Mouse (Mus musculus) thymus, adult 2 months (tissue): Measurements from ENCODE around the gene Ifnz. TPM values are rescaled to one million over a fixed set of nuclear protein-coding genes. Genes with fewer than 3 reads are reported as not detected.
"Not testable (repeated sequence)": the region's sequence is repeated elsewhere in the genome, so short reads cannot be mapped to it uniquely, and the experiment has no call there.

Experiments
- DNase-seq: peaks from one replicate; pipeline ENCODE4 v3.0.0; 2021
- H3K27ac ChIP-seq: fragments of 200-500 bp; 2 replicates; pipeline ENCODE4 v1.5.1; 2012; ENCODE audit warnings: low read length, control low read depth; ENCODE audit not compliant: control insufficient read depth, insufficient read depth
- H3K27me3 ChIP-seq: fragments of 200-500 bp; 2 replicates; pipeline ENCODE4 v1.6.1; 2012; ENCODE audit warnings: mild to moderate bottlenecking, low read length, moderate library complexity, mixed read lengths; ENCODE audit not compliant: control insufficient read depth, insufficient read depth
- H3K36me3 ChIP-seq: fragments of 200-500 bp; 2 replicates; pipeline ENCODE4 v1.6.1; 2012; ENCODE audit warnings: mild to moderate bottlenecking, low read length, moderate library complexity; ENCODE audit not compliant: control insufficient read depth, insufficient read depth
- H3K4me1 ChIP-seq: fragments of 200-500 bp; replicated peaks from 2 replicates; pipeline ENCODE4 v1.6.1; 2012; ENCODE audit warnings: low read length; ENCODE audit not compliant: control insufficient read depth, insufficient read depth
- H3K4me3 ChIP-seq: fragments of 200-500 bp; 2 replicates; pipeline ENCODE4 v1.5.1; 2012; ENCODE audit warnings: mild to moderate bottlenecking, low read length, control low read depth, moderate library complexity; ENCODE audit not compliant: control insufficient read depth, insufficient read depth
- CTCF ChIP-seq: fragments of 200-500 bp; IDR thresholded peaks from 2 replicates; pipeline ENCODE4 v1.5.1; 2012; ENCODE audit warnings: mild to moderate bottlenecking, control low read depth, low read length, moderate library complexity, borderline replicate concordance; ENCODE audit not compliant: control insufficient read depth, poor library complexity, insufficient read depth; ENCODE audit errors: extremely low read depth
- WGBS: fragments of 180-500 bp; shearing (Covaris S2); methylation state at CpG from one replicate; pipeline ENCODE4 v1.1.7; 2018; 5-methylcytosine and 5-hydroxymethylcytosine counted together
- polyA plus RNA-seq: library from polyadenylated mRNA; depleted of rRNA; stranded (reverse); fragments of >200 nt; gene quantifications from 2 replicates; pipeline ENCODE4 v1.2.3, GENCODE M21; 2012

Ifnz gene
- polyA plus RNA-seq, 1 experiment, result 0.16 TPM

DNA sequence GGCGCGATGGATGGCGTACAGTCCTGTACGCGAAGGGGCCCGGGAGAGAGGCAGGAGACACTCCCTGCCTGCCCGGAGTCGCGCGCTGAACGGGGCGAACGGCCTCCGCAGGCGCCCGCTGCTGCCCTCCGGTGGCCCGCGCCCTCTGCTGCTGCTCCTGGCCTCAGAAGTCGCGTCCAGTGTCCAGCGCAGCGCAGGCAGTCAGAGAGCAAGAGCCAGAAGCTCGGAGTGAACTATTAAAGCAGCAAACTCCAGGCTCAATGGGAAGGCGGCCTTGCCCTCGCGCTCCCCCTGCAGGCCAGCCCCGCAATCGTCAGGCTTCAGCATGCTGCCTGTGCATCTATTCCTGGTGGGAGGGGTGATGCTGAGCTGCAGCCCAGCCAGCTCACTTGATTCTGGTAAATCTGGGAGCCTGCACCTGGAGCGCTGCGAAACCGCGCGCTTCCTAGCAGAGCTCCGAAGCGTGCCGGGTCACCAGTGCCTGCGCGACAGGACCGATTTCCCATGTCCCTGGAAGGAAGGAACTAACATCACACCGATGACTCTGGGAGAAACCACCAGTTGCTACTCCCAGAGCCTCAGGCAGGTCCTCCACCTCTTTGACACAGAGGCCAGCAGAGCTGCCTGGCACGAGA is 18.4 kb upstream of the Ifnz start:
- DNase-seq, result peak; percentile 19
- H3K27me3 ChIP-seq, H3K36me3 ChIP-seq, H3K4me1 ChIP-seq, H3K27ac ChIP-seq: not testable (repeated sequence)
- WGBS, result 1% methylated on average over 34 of the region's 42 CpGs
- TF ChIP-seq CTCF, result peak; percentile 43; the same call in 1 of the 2 replicates
- H3K4me3 ChIP-seq, result peak overlapping the region; percentile 85

GRCm38 (mm10) chr4:88773534-88773933 is 8.4 kb upstream of the Ifnz start, which contains the start of gene Gm13290:
TSS of gene Gm13290 (plus strand) at chr4:88773834.
- not testable (repeated sequence) for H3K4me1 ChIP-seq, H3K36me3 ChIP-seq, H3K4me3 ChIP-seq, H3K27ac ChIP-seq, DNase-seq, H3K27me3 ChIP-seq
- no CpG with 5 or more reads among the region's 32 CpGs for WGBS

DNA sequence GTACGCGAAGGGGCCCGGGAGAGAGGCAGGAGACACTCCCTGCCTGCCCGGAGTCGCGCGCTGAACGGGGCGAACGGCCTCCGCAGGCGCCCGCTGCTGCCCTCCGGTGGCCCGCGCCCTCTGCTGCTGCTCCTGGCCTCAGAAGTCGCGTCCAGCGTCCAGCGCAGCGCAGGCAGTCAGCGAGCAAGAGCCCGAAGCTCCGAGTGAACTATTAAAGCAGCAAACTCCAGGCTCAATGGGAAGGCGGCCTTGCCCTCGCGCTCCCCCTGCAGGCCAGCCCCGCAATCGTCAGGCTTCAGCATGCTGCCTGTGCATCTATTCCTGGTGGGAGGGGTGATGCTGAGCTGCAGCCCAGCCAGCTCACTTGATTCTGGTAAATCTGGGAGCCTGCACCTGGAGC is 5.3 kb upstream of the Ifnz start, which contains the start of gene Gm13289:
TSS of gene Gm13289 (plus strand) at position 301 of the 400 bp plus-strand sequence.
- not testable (repeated sequence) for H3K36me3 ChIP-seq, H3K27me3 ChIP-seq, H3K4me3 ChIP-seq, DNase-seq, H3K4me1 ChIP-seq, H3K27ac ChIP-seq
- no CpG with 5 or more reads among the region's 29 CpGs for WGBS

DNA sequence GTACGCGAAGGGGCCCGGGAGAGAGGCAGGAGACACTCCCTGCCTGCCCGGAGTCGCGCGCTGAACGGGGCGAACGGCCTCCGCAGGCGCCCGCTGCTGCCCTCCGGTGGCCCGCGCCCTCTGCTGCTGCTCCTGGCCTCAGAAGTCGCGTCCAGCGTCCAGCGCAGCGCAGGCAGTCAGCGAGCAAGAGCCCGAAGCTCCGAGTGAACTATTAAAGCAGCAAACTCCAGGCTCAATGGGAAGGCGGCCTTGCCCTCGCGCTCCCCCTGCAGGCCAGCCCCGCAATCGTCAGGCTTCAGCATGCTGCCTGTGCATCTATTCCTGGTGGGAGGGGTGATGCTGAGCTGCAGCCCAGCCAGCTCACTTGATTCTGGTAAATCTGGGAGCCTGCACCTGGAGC is 2.4 kb upstream of the Ifnz start, which contains the start of gene Gm13272:
TSS of gene Gm13272 (plus strand) at position 301 of the 400 bp plus-strand sequence.
- DNase-seq, H3K27ac ChIP-seq, H3K36me3 ChIP-seq, H3K4me1 ChIP-seq, H3K27me3 ChIP-seq, H3K4me3 ChIP-seq: not testable (repeated sequence)
- WGBS, result no CpG with 5 or more reads among the region's 29 CpGs

DNA sequence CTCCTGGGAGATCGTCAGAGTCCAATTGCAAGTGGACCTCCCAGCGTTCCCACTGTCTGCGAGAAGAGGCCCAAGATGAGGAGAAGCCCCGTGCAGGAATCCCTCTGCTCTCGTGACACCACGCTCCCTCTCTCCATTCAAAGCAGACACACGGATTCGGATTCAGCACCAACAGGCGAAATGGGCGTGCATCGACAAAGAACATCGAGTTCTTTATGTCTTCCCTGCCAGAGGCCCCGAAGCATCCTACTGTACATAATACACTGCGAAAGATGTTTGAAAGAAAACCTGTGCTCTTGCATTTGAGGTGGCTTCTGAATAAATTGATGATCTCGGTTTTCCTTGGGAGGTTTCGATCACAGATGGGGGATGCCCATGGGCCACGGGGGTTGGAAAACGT is 1.6 kb upstream of the Ifnz start:
- not testable (repeated sequence) for H3K36me3 ChIP-seq, H3K27ac ChIP-seq, DNase-seq, H3K27me3 ChIP-seq, H3K4me3 ChIP-seq, H3K4me1 ChIP-seq
- WGBS, result 71% methylated on average over 16 of the region's 18 CpGs

DNA sequence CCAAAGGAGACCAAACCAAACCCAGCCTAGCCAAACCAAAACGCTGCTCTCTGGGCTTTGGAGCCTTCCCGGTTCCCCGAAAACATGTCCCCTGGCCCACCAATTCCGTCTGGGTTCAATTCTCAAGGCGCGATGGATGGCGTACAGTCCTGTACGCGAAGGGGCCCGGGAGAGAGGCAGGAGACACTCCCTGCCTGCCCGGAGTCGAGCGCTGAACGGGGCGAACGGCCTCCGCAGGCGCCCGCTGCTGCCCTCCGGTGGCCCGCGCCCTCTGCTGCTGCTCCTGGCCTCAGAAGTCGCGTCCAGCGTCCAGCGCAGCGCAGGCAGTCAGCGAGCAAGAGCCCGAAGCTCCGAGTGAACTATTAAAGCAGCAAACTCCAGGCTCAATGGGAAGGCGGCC is 404 bp downstream of the Ifnz start:
- H3K4me3 ChIP-seq, result peak overlapping the region; percentile 54
- H3K4me1 ChIP-seq, H3K36me3 ChIP-seq, H3K27me3 ChIP-seq, H3K27ac ChIP-seq, DNase-seq: not testable (repeated sequence)
- WGBS, result 0% methylated on average over 19 of the region's 31 CpGs

DNA sequence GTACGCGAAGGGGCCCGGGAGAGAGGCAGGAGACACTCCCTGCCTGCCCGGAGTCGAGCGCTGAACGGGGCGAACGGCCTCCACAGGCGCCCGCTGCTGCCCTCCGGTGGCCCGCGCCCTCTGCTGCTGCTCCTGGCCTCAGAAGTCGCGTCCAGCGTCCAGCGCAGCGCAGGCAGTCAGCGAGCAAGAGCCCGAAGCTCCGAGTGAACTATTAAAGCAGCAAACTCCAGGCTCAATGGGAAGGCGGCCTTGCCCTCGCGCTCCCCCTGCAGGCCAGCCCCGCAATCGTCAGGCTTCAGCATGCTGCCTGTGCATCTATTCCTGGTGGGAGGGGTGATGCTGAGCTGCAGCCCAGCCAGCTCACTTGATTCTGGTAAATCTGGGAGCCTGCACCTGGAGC is 3.5 kb downstream of the Ifnz start, which contains the start of gene Gm13276:
TSS of gene Gm13276 (plus strand) at position 301 of the 400 bp plus-strand sequence.
- H3K4me1 ChIP-seq, result not testable (repeated sequence)

GRCm38 (mm10) chr4:88788402-88788801 is 6.5 kb downstream of the Ifnz start, which contains the start of gene Gm13277:
TSS of gene Gm13277 (plus strand) at chr4:88788632.
- not testable (repeated sequence) for H3K36me3 ChIP-seq, H3K27me3 ChIP-seq, H3K27ac ChIP-seq, H3K4me1 ChIP-seq, H3K4me3 ChIP-seq
- WGBS, result no CpG with 5 or more reads among the region's 28 CpGs
- DNase-seq, result peak; percentile 68

More for the DNA sequence above, 3.5 kb downstream of the Ifnz start, which contains the start of gene Gm13276:
- H3K36me3 ChIP-seq, H3K27ac ChIP-seq, DNase-seq, H3K27me3 ChIP-seq, H3K4me3 ChIP-seq: not testable (repeated sequence)
- no CpG with 5 or more reads among the region's 27 CpGs for WGBS

GRCm38 (mm10) chr4:88791250-88791649 is 9.3 kb downstream of the Ifnz start, which contains the start of gene Gm13278:
TSS of gene Gm13278 (plus strand) at chr4:88791550.
- DNase-seq, H3K4me3 ChIP-seq, H3K4me1 ChIP-seq, H3K27ac ChIP-seq, H3K27me3 ChIP-seq, H3K36me3 ChIP-seq: not testable (repeated sequence)
- no CpG with 5 or more reads among the region's 28 CpGs for WGBS

DNA sequence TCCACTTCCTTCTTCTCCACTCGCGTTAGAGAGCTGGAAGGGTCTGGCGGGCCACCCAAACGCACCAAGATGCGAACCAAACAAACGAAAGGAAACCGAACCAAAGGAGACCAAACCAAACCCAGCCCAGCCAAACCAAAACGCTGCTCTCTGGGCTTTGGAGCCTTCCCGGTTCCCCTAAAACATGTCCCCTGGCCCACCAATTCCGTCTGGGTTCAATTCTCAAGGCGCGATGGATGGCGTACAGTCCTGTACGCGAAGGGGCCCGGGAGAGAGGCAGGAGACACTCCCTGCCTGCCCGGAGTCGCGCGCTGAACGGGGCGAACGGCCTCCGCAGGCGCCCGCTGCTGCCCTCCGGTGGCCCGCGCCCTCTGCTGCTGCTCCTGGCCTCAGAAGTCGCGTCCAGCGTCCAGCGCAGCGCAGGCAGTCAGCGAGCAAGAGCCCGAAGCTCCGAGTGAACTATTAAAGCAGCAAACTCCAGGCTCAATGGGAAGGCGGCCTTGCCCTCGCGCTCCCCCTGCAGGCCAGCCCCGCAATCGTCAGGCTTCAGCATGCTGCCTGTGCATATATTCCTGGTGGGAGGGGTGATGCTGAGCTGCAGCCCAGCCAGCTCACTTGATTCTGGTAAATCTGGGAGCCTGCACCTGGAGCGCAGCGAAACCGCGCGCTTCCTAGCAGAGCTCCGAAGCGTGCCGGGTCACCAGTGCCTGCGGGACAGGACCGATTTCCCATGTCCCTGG is 12.2 kb downstream of the Ifnz start, which contains the start of gene Gm13275:
TSS of gene Gm13275 (plus strand) at position 552 of the 740 bp plus-strand sequence.
- DNase-seq, result peak; percentile 87
- H3K36me3 ChIP-seq, H3K4me3 ChIP-seq, H3K4me1 ChIP-seq, H3K27ac ChIP-seq, H3K27me3 ChIP-seq: not testable (repeated sequence)
- WGBS, result under 1% methylated on average over 12 of the region's 52 CpGs
